Mouse (Mus musculus): ENCODE data around the gene Ptprz1. TPM values are rescaled to one million over a fixed set of nuclear protein-coding genes. Genes with fewer than 3 reads are reported as not detected.

Ptprz1 gene
- under 1 TPM; 0.27 to 0.36 TPM for total RNA-seq (2021)
- long read RNA-seq, experiment 1 = 0 reads
- long read RNA-seq, experiment 2 = 0 reads

DNA sequence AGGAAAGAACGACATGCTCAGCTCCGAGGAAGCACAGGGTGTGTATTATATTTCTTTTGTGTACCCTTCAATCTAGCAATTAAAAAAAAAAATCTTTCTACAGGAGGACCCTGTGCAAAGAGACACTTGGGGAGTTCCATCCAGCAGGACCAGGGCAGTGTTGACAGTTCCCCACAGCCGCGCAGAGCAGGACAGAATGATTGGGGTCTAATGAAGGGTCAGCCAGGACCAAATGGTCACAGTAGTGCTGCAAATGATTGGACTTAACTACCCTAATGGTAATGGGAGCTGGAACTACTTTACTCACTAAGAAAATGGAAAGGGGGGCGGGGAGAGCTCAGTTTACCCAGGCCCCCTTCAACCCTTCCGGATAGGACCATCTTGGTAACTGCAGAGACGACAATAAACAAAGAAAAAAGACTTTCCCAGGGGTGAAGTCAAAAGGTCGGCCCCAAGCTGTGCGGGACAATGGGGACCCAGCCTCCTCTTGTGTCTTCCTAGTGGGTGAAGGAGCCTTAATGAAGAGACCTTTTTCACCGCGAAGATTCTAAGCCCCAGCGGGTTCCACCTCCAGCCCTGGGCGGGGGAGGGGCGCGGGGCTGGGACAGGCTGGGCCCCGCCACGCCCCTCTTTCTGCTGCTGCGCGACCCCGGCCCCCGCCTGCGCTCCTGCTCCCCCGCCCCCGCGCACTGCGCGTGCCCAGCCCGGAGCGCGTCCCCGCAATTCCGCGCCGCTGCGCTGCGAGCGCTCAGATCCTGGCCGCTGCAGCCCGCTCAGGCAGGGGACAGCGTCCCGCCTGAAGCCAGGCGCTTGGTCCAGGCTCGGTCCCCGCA is at the start of gene Ptprz1:
Ptprz1 (plus strand) TSS at position 722 of the 833 bp plus-strand sequence.
- DNase-seq = peak; percentile 10

DNA sequence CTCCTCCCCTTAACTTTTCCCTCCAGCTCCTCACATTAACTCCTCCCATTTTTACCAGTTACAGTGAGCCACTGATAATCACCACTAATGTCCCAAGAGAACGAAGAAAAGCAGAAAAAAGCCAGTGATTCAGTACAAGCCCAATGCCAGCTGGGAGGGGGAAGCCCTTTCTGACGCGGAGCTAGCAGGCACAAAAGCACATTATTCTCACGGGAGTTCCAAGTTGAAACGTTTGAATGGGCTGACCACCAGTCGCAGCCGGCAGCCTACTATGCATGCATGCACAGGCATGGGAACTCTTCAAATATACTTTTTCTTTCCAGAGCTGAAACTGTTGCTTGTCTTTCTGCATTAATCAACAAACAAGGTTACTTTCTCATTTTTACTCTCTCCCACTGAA is 41.7 kb upstream of the Ptprz1 start:
- DNase-seq = no peak

DNA sequence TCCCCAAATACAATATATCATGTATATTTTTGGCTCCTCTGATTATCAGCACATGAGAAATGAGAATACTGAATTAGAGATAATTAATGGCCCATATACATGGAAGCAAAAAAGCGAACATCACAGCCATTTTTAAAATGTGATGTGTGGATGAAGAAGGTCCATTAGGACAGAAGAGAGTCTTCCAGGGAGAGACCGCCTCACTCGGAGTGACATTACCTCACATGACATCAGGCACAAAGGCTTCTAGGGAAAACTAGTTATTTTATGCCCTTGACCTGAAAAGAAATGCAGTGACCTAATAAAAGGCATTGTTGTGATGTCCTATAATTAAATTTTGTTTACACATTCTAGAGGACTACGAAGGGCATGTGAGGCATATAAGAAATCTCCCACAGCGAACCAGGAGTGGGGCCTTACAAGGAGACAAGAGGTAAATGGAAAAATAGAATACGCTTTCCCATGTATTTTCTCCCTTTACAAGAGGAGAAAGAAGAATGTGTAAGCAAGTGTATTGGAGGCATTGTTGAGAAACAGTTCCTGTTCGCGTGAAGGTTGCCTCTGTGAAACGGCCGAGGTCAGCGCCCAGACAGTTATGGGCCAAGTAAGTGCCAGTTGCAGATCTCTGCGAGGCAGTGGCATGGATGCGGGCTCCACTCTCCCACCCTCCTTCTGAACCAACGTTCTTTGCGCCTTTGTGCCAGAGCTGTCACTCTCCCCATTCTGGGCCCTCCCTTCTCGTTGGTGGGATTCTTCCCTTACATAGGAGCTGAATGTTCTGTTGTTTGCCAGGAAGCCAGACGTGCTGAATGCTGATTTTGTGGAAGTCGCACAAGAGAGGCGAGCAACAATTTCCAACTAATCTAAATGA is 41.0 kb upstream of the Ptprz1 start:
- no peak for DNase-seq

DNA sequence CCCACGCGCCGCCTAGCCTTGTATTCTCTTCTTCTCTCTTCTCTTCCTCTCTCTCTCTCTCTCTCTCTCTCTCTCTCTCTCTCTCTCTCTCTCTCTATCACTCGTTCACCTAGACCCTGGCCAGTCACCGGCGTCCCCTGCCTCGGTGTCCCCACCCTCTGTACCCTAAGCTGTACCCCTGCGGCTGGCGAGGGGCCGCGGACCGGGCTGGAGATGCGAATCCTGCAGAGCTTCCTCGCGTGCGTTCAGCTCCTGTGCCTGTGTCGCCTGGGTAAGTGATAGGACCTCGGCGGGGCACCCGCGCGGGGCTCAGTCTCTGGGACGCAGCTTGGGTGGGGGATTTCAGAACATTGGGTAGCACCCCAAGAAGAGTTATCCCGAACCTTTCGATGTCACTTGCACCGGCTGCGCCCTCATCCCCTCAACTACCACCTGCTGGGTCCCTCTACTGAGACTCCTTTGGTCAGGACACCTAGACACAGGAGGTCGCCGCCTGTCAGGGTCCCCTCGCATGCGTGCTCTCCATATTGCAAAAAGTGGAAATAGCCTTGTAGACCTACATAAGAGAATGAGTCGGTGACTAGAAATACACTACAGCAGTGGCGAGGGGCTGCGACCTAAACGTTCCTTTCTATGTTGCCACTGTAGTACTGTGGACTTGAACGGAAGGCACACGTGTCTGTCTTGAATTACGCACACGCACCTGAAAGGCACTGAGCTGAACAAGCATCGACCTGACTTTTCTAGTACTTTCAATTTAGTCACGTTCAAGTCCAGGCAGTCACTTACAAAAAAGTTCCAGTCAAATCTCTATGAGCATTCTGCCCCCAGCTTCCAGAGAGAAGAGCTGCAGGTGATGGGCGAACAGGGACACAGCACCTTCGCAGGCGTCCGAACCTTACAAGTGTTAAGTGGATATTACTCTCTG is 576 bp downstream of the Ptprz1 start:
- DNase-seq = no peak

DNA sequence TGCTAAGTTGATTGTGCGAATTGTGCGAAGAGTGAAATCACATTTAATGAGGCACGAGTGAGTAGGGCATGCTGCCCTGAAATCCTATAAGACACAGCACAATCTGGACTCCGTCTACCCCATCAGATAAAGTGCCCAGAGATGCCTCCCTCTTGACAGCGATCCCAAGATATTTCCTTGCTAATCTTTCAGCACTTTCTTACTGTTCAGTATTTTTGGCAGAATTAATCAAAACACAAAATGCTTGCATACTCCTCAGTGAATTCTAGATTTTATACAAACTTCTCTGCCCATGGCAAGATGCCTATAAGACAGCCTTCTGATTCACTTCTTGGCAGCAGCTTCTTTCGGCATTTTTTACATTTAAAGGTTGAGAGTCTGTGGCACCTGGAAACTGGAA is 12.7 kb downstream of the Ptprz1 start:
- no peak for DNase-seq

DNA sequence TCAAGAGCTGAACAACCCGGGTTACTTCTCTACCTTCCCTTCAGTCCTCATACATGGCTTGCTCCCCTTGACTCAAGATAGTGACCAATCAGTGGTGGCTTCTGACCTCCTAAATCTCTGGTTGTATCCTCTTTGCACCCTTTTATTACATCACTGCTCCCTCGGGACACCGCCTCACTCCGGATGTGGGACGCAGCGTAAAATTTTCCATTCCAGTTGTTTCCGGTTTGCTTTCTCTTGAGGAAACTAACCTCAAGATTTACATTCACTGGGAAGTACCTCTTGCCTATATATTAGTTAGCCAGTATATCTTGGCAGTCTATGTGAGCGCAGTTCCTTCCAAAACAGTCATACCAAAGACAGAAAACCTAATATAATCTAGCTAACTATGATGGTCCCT is 14.0 kb downstream of the Ptprz1 start:
- DNase-seq = no peak

DNA sequence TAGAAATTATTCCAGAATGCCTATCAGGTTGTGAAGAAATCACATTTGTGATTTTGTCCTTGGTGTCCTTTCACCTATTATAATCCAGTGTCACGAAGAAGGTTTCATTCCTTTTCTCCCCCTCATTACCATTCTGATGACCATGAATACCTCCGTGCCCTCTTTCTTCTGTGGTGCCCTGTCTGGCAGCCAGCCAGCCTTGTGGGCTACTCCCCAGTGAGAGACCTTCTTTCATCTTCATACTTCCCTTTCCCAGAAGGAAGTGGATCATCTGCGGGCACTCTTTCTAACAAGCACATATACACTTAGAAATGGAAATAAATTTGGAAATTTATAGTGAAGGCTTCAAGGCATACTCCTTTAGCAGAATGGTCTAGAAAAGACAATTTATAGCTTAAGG is 26.7 kb downstream of the Ptprz1 start:
- no peak for DNase-seq

DNA sequence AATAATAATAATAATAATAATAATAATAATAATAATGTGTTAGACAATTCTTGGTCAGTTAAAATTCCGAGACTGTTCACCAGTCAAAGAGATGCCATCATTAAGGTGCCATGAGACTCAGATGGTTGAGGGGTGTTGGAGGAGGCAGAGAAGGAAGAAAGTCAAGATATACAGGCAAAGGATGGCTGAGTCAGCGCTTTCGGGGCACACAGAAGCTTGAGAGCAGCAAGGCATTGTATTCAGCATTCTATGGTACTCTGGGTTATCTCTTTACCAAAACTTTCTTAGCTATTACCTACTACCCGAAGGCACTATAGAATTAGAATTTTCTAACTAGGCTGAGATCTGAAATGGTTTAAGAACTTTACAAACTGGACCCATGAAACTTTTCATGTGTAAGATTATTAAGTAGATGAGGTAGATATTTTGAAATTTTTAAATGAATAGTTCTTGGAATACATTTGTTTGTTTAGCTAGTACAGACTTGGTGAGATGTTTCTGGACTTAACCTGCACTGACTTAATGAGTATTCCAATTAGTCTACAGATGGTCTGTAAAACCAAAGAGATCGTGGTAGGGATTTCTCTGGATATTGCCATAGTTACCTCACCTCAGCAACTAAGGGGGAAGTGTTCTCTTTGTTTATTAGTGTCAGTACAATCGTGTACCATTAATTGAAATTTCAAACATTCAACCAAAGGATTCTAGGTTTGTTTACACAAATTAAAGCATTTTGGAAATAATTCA is 33.4 kb downstream of the Ptprz1 start:
- no peak for DNase-seq

DNA sequence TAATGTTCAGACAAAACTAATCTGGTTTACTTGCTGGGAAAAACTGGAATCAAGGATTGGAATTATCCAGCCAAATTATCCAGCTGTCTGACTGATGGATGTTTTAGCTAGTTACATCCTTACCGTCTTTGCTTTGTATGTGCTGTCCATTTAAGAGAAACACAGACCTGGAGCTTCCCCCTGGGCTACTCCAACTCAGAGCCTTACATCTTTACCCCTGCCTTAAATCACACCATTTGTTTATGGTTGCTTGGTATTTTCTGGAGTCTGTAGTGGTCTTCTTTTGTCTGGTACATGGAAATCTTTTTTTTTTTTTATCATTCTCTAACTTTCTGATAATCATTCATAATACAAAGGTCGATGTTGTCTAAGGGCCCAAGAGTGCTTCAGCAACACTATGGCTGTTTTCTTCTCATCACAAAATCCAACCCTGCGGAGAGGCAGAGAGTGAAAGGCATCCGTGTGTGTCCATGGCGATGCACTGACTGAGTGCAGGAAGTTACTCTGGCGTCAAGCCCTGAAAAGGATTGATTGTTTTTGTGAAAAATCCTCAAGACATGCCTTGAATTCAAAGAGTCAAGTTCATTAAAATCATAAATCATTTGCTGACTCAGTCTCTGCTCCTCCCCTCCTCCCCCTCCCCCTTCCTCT is 34.1 kb downstream of the Ptprz1 start:
- DNase-seq = no peak

DNA sequence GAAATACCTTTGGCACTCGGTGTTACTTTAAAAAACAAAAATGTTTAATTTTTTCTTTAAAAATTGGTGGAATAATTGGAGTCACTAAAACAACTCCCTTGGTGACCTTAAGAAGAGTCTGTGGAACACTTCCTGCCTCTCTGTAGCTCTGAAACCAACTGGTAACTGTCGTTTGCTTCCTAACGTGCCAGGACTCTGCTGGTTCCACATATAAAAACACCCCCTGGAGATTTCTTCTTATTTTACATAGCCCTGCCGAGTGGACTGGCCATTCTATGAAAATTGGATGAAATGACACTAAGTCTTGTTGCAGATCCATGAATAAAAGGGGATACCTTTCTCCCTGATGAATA is 34.6 kb downstream of the Ptprz1 start:
- DNase-seq = no peak

DNA sequence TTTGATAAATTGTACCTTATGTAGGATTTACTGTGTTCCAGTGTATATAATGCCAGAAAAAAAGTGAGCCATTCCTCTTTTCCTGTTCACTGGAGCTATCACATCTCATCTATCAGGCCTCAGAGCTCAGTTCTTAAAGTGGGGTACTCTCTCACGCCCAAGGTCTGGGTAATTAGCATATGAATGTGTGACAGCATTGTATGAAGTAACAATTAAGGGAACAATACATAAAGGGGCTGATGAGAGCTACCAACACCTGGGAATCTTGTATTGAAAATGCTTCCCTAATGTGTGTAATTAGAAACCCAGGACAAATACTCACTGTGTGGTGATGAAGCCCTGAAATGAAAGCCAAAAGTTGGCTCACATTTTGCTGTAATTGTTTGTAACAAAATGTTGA is 47.6 kb downstream of the Ptprz1 start:
- DNase-seq = no peak

DNA sequence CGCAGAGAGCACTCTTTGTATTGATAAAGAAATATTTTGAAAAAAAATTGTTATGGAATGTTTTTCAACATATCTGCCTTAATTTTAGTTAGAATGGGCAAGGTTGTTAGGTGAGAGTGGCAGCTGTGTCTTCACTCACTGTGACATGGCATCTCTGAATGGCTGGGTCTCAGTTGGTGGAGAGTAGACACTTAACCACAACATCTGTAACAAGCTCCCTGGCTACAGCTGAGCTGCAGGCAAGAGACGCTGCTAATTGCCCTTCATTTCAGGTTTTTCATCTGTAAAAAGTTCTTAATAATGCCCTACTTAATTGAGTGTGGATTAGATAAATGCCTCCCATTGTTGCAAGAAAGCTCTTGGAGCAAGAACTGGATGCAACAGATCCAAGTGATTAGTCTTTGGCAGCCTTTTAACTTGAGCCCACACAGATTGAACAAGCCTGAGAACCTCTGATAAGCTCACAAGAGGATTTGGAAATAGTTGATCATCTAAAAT is 57.5 kb downstream of the Ptprz1 start:
- DNase-seq = no peak

DNA sequence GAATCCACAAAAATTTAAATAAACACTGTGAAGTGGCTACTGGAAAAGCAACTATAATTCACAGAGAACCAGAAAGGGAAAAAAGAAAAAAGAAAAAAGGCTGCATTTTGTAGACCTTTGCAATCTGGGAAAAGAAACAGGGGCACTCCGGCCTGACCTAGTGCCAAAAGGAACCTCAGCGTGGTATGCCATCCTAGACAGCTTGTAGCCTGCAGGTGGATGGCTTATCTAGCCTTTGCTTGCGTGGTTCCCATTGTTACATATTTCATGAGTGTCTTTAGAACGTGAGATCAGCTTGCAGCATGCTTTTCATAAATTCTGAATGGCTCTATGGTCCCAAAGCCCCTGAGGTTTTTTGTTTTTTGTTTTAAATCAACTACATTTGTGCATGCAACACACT is 61.8 kb downstream of the Ptprz1 start:
- no peak for DNase-seq

DNA sequence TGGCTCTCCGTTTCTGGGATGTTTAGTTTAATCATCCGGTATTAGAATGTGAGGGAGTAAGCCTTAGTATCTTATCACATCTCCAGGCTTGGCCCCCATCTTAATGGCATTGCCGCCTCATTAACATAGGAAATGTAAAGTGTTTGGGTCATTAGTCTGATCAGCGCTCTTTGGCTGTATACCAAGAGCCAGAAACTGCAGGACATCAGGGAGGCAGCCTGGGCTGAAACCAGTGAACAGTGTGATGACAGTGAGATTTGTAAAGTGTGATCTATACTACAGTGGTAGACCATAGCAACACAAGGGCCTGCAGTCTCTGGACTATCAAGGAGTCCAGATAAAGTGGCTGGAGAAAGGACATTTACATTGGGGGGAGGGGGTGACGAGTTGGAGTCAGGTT is 62.2 kb downstream of the Ptprz1 start:
- DNase-seq = no peak

DNA sequence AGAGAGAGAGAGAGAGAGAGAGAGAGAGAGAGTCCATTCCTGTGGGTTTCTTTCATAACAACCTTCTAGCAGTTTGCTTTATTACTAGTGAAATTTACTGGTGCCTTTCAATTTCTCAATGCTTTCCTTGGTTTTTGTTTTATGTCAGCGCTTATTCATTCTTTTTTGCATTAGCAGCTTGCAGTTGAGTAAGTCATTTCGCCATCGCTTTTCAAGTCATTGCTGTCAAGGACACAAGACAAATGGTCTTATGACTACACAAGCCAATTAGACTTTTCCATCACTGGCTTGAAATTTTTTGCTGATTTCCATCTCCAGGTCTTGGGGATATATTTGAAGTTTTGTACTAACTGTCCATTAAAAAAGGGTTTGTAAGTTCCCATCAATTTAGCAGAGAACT is 68.9 kb downstream of the Ptprz1 start:
- no peak for DNase-seq

DNA sequence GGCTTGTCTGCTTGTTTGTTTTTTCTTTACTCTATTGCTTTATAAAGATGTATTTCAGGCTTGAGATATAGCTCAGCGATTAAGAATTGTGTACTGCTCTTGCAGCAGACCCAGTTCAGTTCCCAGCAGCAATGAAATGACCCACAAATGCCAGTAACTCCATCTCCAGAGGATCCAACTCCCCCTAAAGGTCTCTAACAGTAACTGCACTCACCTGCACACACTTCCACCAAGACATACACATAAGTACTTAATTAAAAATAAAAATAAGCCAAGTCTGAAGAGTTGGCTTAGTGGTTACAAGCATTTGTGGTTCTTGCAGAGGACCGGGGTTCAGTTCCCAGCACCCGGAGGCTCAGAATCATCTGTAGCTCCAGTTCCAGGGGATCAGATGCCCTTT is 88.1 kb downstream of the Ptprz1 start:
- DNase-seq = no peak

DNA sequence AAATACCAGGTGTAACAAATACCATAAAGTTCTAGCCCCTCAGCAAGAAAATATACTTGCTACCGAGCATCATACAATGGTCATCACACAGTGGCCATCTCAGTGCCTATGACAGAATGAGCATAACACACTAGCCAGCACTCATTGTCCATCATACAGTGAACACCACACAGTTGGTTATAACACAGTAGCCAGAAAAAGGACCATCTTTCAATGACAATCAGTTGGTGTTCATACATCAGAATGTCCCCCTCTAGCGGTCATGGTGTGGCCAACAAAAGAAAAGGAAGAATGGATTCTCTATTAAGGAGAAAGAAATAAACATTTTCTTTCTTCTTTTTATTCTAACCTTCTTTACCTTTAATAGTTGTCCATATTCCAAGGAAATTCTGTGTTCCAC is 92.8 kb downstream of the Ptprz1 start:
- no peak for DNase-seq

DNA sequence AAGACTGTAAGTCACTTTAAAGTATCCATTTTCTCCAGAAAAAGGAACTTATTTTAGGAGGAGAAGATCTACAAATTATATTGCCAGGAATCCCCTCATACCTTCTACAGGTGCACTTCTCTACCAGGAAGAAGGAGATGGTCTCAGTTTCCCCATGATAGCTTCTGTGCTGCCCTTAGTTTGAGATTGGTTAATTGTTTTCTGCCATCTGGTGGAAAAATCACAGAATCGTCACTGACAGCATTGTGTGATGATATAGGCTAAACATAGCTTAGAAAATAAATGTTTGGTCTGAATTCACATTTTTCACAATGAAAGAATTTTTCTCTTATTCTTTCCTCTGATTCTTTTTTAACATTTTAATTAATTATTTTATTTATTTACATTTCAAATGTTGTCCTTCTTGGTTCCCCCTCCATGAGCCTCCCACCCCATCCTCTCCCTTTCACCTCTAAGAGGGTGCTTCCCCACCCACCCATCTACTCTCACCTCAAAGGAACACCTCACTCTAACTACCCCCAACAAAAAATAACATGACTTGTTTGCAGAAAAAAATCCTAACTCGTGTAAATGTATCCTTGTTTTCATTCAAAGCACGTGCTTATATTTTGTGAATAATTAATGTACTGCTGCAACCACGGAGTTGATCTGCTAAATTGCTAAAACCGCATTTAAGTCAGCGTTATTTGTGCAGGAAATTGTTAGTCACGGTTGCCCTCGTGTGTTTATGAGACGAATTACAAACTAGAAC is 108.6 kb downstream of the Ptprz1 start:
- no peak for DNase-seq

DNA sequence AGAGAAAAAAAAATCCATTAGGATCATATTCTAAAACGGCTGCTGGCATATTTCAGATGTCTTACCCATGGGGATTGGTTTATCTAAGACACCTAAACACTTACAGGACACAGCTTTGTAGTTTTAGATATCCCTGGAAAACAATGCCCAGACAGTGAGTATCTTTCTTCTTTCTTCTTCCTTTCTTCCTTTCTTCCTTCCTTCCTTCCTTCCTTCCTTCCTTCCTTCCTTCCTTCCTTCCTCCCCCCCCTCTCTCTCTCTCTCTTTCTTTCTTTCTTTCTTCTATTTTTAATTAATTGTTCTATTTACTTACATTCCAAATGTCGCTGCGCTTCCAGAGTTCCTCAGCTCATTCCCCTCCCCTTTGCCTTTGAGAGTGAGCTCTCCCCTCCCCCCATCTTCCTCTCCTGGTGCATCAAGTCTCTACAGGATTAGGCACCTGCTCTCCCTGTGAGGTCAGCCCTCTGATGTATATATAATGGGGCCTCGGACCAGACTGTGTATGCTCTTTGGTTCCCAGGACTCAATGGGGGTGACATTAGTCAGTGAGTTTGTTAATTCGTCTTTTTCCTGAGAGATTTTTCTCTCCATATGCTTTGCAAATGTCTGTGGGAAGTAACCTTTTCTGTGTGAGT is 109.3 kb downstream of the Ptprz1 start:
- no peak for DNase-seq

DNA sequence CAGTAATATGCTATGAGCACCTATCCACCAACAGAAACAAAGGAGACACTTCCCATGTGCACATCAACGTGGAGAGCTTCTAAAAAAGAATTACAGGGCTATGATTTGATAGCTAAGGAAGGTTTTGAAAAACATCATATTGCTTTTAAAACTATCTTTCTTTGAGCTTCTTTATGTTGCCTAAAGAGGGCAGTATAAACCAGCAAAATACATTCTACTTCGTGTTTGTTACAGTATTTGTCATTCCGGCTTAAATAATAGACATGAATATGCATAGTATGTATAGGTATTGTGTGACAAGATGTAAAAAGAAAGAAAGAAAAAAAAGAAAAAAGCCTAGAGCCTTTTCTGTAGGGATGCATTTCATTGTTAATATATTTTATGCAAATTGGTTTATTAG is 127.8 kb downstream of the Ptprz1 start:
- DNase-seq = no peak
